Mouse (Mus musculus) liver, embryonic 15.5 days (tissue): Measurements from ENCODE around the gene Olfr1101. TPM values are rescaled to one million over a fixed set of nuclear protein-coding genes. Genes with fewer than 3 reads are reported as not detected.

Experiments used
- ATAC-seq: fragments of 200-750 bp; cut with Nextera tagmentation; 2 replicates; pipeline ENCODE4 v1.8.0; 2017; ENCODE audit warnings: moderate number of reproducible peaks, mild to moderate bottlenecking, moderate library complexity; ENCODE audit not compliant: insufficient read depth
- H3K27ac ChIP-seq: fragments of 300-500 bp; sonication (generic); replicated peaks from 2 replicates; pipeline ENCODE4 v1.5.1; 2015; ENCODE audit warnings: mild to moderate bottlenecking, inconsistent platforms
- H3K27me3 ChIP-seq: fragments of 300-500 bp; sonication (generic); 2 replicates; pipeline ENCODE4 v1.6.1; 2015; ENCODE audit warnings: mild to moderate bottlenecking, inconsistent platforms
- H3K36me3 ChIP-seq: fragments of 300-500 bp; sonication (generic); replicated peaks from 2 replicates; pipeline ENCODE4 v1.6.1; 2015; ENCODE audit warnings: moderate library complexity, mild to moderate bottlenecking, inconsistent platforms
- H3K4me1 ChIP-seq: fragments of 300-500 bp; sonication (generic); replicated peaks from 2 replicates; pipeline ENCODE4 v1.6.1; 2015; ENCODE audit warnings: inconsistent platforms
- H3K4me2 ChIP-seq: fragments of 300-500 bp; sonication (generic); 2 replicates; pipeline ENCODE4 v1.6.1; 2015; ENCODE audit warnings: moderate library complexity, mild to moderate bottlenecking, inconsistent platforms
- H3K4me3 ChIP-seq: fragments of 300-500 bp; sonication (generic); replicated peaks from 2 replicates; pipeline ENCODE4 v1.5.1; 2015; ENCODE audit warnings: mild to moderate bottlenecking, inconsistent platforms
- H3K9ac ChIP-seq: fragments of 300-500 bp; sonication (generic); 2 replicates; pipeline ENCODE4 v1.6.1; 2015; ENCODE audit warnings: moderate library complexity, mild to moderate bottlenecking, inconsistent platforms
- H3K9me3 ChIP-seq: fragments of 300-500 bp; sonication (generic); replicated peaks from 2 replicates; pipeline ENCODE4 v1.6.1; 2016; ENCODE audit warnings: inconsistent platforms
- WGBS: fragments of 180-500 bp; shearing (Covaris S2); methylation state at CpG from one replicate; pipeline ENCODE4 v1.1.7; 2015; ENCODE audit warnings: mixed read lengths; ENCODE audit not compliant: insufficient replicate concordance; 5-methylcytosine and 5-hydroxymethylcytosine counted together
- polyA plus RNA-seq: library from polyadenylated mRNA; unstranded; fragments of >200 nt; fragmentation: Nextera tagmentation; extraction: Ambion mirVana; gene quantifications from 2 replicates; pipeline ENCODE4 v1.2.1, GENCODE M21; 2015

Olfr1101 gene
- polyA plus RNA-seq: not detected in 2 replicates

DNA sequence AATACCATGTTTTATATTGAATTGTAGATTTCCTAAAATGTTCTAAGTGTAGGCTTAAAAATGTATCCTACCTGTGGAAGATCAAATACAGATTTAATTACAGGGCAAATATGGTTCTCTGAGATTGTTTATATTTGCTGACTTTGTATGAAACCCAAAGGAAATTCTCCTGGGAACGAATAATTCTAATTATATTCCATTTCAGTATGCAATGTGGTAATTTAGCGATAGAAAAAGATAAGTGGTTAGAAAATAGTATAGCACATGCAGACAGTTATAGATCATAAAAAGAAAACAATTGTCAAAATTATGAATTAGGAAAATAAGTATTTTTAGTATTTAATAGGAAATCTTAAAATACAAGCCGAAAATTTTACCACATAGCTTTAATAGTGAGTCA lies at the start of gene Olfr1101:
Olfr1101 (minus strand) TSS at position 101 of the 400 bp plus-strand sequence.
- ATAC-seq: no peak
- Histone ChIP-seq H3K4me3 (no peak within 1 kb of the TSS), H3K9ac (no peak within 1 kb of the TSS), H3K27ac (no peak within 1 kb of the TSS), H3K36me3 (no peaks in the 10 kb centered on the region), H3K27me3 (no peaks in the 10 kb centered on the region), H3K9me3 (no peaks in the 10 kb centered on the region), H3K4me2 (no peak within 1 kb of the TSS), H3K4me1 (no peaks in the 10 kb centered on the region)
- 51% methylated on average over 3 of the region's 3 CpGs for WGBS

- no peaks in the 10 kb centered on the region for H3K36me3 ChIP-seq
- H3K4me1 ChIP-seq: no peaks in the 10 kb centered on the region
- no peaks in the 10 kb centered on the region for H3K9me3 ChIP-seq
- no peak within 1 kb of the TSS for H3K9ac ChIP-seq
- ATAC-seq: no peak
- no peak within 1 kb of the TSS for H3K4me3 ChIP-seq
- H3K27me3 ChIP-seq: no peaks in the 10 kb centered on the region
- H3K27ac ChIP-seq: no peak within 1 kb of the TSS
- H3K4me2 ChIP-seq: no peak within 1 kb of the TSS
These were observed 45.4 kb upstream of the Olfr1101 start, which contains the start of gene Olfr1105 for GRCm38 (mm10) chr2:87036431-87036830. TSS of gene Olfr1105 (minus strand) at chr2:87036531.

DNA sequence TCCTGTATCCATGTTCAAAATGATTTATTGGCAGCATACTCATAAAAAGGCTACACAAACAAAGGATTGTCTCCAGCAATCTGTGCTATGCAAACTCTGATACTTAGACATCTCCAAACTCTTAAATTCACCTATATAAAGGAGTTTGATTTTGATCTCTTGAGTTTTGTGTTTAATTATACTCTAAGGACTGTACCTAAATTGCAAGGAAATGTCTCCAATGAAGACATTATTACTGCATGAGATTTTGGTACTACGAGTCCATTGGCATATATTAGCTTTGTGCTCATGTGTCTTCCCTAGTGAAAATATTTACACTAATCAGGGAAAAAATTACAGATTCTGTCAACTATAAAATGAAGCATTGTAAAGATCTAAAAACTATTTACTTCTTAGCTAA lies 36.0 kb upstream of the Olfr1101 start, which contains the start of gene Olfr1104:
Olfr1104 (minus strand) TSS at position 101 of the 400 bp plus-strand sequence.
- H3K4me1 ChIP-seq: no peaks in the 10 kb centered on the region
- ATAC-seq: no peak
- H3K9me3 ChIP-seq: no peaks in the 10 kb centered on the region
- no peaks in the 10 kb centered on the region for H3K36me3 ChIP-seq
- no peak within 1 kb of the TSS for H3K27ac ChIP-seq
- no peak within 1 kb of the TSS for H3K4me2 ChIP-seq
- WGBS: 57% methylated on average over 1 of the region's 1 CpGs
- no peak within 1 kb of the TSS for H3K9ac ChIP-seq
- no peaks in the 10 kb centered on the region for H3K27me3 ChIP-seq
- no peak within 1 kb of the TSS for H3K4me3 ChIP-seq

- no peak for ATAC-seq
- Histone ChIP-seq H3K36me3 (no peaks in the 10 kb centered on the region), H3K27ac (no peak within 1 kb of the TSS), H3K9me3 (no peaks in the 10 kb centered on the region), H3K27me3 (no peaks in the 10 kb centered on the region), H3K4me1 (no peaks in the 10 kb centered on the region), H3K9ac (no peak within 1 kb of the TSS), H3K4me2 (no peak within 1 kb of the TSS), H3K4me3 (no peak within 1 kb of the TSS)
These were observed 7.1 kb upstream of the Olfr1101 start, which contains the start of gene Olfr1102 for GRCm38 (mm10) chr2:86998098-86998497. TSS of gene Olfr1102 (plus strand) at chr2:86998398.

- ATAC-seq: no peak
- Histone ChIP-seq H3K9ac (no peak within 1 kb of the TSS), H3K9me3 (no peaks in the 10 kb centered on the region), H3K27ac (no peak within 1 kb of the TSS), H3K4me2 (no peak within 1 kb of the TSS), H3K36me3 (no peaks in the 10 kb centered on the region), H3K27me3 (no peaks in the 10 kb centered on the region), H3K4me1 (no peaks in the 10 kb centered on the region), H3K4me3 (no peak within 1 kb of the TSS)
- 61% methylated on average over 3 of the region's 3 CpGs for WGBS
These were observed 11.2 kb downstream of the Olfr1101 start, which contains the start of gene Olfr1100 for GRCm38 (mm10) chr2:86979854-86980253. TSS of gene Olfr1100 (minus strand) at chr2:86979954.

DNA sequence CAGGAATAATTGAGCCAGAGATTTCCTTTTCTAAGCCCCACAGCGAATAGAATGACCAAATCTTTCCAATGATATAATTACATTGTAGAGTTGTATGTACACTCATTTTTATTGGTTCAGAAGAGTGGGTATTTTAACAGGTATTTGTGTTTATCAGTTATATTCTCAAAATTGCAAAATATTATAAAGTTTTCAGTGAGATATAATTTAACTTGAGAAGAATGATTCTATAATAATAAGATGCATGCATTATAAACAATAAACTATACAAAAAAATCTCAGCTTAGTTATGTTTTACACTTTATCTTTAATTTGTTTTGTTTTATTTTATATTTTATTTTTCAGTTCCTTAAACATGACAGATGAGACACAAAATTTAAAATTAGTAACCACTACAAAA lies 30.4 kb downstream of the Olfr1101 start, which contains the start of gene Olfr1099:
Olfr1099 (minus strand) TSS at position 101 of the 400 bp plus-strand sequence.
- WGBS: 50% methylated on average over 1 of the region's 1 CpGs
- Histone ChIP-seq H3K27ac (no peak within 1 kb of the TSS), H3K9ac (no peak within 1 kb of the TSS), H3K27me3 (no peaks in the 10 kb centered on the region), H3K4me3 (no peak within 1 kb of the TSS), H3K36me3 (no peaks in the 10 kb centered on the region), H3K9me3 (no peaks in the 10 kb centered on the region), H3K4me1 (no peaks in the 10 kb centered on the region), H3K4me2 (no peak within 1 kb of the TSS)
- ATAC-seq: no peak

Other genes starting within 250 kb of the Olfr1101 start
- not detected in 2 replicates for gene Olfr1090, start 232.2 kb downstream of the Olfr1101 start, polyA plus RNA-seq
- not detected in 2 replicates for gene Olfr1093, start 208.7 kb downstream of the Olfr1101 start, polyA plus RNA-seq
- gene Olfr141, start 181.2 kb downstream of the Olfr1101 start, polyA plus RNA-seq: not detected in 2 replicates
- not detected in 2 replicates for gene Olfr1094, start 166.6 kb downstream of the Olfr1101 start, polyA plus RNA-seq
- gene Olfr1095, start 139.5 kb downstream of the Olfr1101 start, polyA plus RNA-seq: not detected in 2 replicates
- gene Gm13723, start 116.4 kb downstream of the Olfr1101 start, polyA plus RNA-seq: not detected in 2 replicates
- not detected in 2 replicates for gene Olfr1097, start 99.0 kb downstream of the Olfr1101 start, polyA plus RNA-seq
- not detected in 2 replicates for gene Olfr1098, start 66.7 kb downstream of the Olfr1101 start, polyA plus RNA-seq
- gene Olfr1099, start 30.5 kb downstream of the Olfr1101 start, polyA plus RNA-seq: not detected in 2 replicates
- not detected in 2 replicates for gene Olfr1100, start 11.3 kb downstream of the Olfr1101 start, polyA plus RNA-seq
- not detected in 2 replicates for gene Olfr1102, start 7.2 kb upstream of the Olfr1101 start, polyA plus RNA-seq
- gene Olfr1104, start 35.9 kb upstream of the Olfr1101 start, polyA plus RNA-seq: not detected in 2 replicates
- gene Olfr1105, start 45.3 kb upstream of the Olfr1101 start, polyA plus RNA-seq: not detected in 2 replicates
- gene Olfr1106, start 61.1 kb upstream of the Olfr1101 start, polyA plus RNA-seq: not detected in 2 replicates
- gene Olfr1107, start 84.6 kb upstream of the Olfr1101 start, polyA plus RNA-seq: not detected in 2 replicates
- gene Olfr1109, start 104.8 kb upstream of the Olfr1101 start, polyA plus RNA-seq: not detected in 2 replicates
- not detected in 2 replicates for gene Olfr259, start 123.3 kb upstream of the Olfr1101 start, polyA plus RNA-seq
- not detected in 2 replicates for gene Olfr1110, start 149.1 kb upstream of the Olfr1101 start, polyA plus RNA-seq
- gene Olfr1111, start 161.4 kb upstream of the Olfr1101 start, polyA plus RNA-seq: not detected in 2 replicates
- not detected in 2 replicates for gene Olfr1112, start 196.6 kb upstream of the Olfr1101 start, polyA plus RNA-seq
- not detected in 2 replicates for gene Olfr1113, start 217.7 kb upstream of the Olfr1101 start, polyA plus RNA-seq